Mouse (Mus musculus) splenic B cell, adult 2 months (primary cell): ENCODE data around the gene Klf4.
A peak's percentile ranks its signal among the peaks of the same experiment; 100 is the strongest.

ENCODE experiments used
- DNase-seq: peaks from one replicate; pipeline ENCODE4 v3.0.0-alpha.2; 2011; ENCODE audit warnings: low read depth, low spot score
- H3K27me3 ChIP-seq: 2 replicates; pipeline ENCODE4 v1.6.1; 2012; ENCODE audit warnings: mild to moderate bottlenecking, low read length, moderate library complexity, mixed read lengths; ENCODE audit not compliant: control insufficient read depth, poor library complexity, insufficient read depth, severe bottlenecking
- H3K36me3 ChIP-seq: 2 replicates; pipeline ENCODE4 v1.6.1; 2012; ENCODE audit warnings: mild to moderate bottlenecking, low read length, moderate library complexity, mixed read lengths; ENCODE audit not compliant: control insufficient read depth, poor library complexity, insufficient read depth, severe bottlenecking

Klf4 gene

DNA sequence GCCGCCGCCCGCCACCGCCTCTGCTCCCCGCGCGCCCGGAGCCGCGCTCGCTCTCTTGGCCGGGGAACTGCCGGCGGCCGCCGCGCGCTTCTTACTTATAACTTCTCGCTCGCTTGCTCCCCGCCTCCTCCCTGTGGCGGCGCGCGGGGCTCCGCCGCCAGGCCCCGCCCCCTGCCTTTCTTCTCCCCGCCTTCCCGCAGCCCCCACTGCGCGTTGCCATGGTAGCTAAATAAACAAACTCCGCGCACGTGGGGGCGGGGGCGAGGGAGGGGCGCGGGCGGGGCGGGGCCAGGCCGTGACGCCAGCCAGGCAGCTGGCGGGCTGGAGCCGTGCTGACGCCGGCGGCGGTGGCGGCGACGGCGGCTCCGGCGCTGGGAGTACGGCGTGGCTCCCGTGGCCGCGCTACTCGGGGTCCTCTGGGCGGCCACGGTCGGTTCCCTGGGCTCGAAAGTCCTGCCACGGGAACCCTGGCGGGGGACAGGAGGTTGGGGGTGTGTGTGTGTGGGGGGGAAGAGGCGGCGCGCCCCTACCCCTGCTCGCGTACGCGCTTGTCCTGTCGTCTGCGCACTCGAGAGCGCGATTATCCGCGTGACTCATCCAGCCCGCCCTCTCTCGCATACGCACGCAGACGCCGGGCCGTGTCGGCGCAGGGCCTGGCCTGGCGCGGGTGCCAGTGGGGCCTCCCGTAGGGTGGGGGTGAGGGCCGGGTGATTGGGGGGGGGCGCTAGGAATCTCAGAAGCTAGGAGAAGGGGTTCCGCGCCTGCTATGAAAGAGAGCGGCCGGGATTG lies at the start of gene Klf4:
Gene Klf4, minus strand, starts transcription at position 60 of the 789 bp plus-strand sequence.
- Histone ChIP-seq H3K27me3 (no peaks in the 10 kb centered on the region; the same call in 1 of the 2 replicates), H3K36me3 (no peaks in the 10 kb centered on the region)
- DNase-seq, result peak; percentile 97

DNA sequence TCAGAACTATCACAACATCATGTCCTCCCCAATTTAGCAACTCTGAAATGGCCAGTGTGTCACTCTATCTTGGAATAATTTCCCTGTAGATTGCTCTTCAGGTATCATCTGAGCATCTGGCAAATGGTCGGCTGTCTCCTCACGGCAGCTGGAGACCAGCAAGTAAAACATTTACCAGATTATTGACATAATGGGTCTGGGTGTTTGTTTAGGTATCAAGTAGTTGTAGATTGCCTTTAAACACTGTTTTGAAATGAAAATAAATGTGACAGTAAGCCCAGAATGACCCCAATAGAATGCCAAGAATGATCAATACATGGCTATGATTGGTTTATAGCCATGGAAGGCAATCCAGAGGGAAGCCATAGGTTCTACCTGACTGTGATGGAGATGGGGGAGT lies 39.2 kb upstream of the Klf4 start:
- no peak for DNase-seq
- Histone ChIP-seq H3K27me3 (no peaks in the 10 kb centered on the region), H3K36me3 (no peaks in the 10 kb centered on the region)

DNA sequence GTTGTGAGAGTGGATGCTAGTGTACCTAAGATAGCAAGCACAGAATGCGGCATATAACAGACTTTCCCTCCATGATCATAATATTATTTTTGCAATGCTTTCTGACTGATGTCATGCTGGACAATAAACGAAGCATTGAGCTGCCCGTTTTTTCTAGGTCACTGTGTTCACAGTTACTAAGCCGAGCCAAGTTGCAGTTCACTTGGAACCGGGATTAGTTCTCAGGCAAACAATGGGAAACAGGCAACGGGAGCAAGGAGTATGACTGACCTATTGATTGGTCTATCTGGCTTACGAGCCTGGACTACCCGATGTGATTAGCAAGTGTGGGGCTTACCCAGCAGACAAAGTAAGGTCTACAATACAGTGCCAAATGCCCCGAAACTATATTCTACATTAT lies 35.7 kb upstream of the Klf4 start:
- DNase-seq, result no peak
- Histone ChIP-seq H3K27me3 (no peaks in the 10 kb centered on the region), H3K36me3 (no peaks in the 10 kb centered on the region)

DNA sequence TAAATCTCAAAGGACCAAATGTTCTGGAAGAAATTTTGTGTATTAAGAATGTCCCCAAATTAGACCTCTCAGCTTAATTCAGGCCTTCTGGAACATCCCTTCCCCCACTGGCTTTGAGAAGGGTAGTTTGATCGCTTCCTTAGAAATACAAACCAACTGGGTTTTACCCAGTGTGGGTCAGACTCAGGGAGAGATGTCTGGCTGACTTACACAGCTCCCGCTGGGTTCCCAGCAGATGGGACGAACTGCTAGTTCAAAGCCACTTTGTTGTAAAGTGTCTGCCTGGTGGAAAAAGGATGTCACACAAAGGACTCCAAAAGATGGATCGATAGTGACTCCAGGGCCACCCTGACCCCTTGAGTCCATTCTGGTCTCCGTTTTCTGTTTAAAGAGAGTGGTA lies 35.3 kb upstream of the Klf4 start:
- DNase-seq, result no peak
- Histone ChIP-seq H3K27me3 (no peaks in the 10 kb centered on the region), H3K36me3 (no peaks in the 10 kb centered on the region)

DNA sequence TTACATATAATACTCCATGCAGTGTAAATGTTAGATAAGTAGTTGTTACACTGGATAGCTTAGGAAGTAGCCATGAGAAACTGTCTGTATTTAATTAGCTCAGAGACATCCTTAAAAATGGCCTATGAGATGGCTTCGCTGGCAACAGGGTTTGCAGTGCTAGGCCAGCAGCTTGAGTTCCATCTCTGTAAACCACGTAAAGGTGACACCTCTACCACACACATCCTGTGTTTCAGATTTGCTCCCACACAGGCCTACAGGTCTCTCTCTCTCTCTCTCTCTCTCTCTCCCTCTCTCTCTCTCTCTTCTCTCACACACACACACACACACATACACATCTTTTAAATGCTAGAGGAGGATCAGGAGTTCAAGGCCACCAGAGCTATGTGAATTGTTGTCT lies 32.1 kb upstream of the Klf4 start:
- H3K36me3 ChIP-seq, result no peaks in the 10 kb centered on the region
- no peaks in the 10 kb centered on the region for H3K27me3 ChIP-seq
- no peak for DNase-seq

DNA sequence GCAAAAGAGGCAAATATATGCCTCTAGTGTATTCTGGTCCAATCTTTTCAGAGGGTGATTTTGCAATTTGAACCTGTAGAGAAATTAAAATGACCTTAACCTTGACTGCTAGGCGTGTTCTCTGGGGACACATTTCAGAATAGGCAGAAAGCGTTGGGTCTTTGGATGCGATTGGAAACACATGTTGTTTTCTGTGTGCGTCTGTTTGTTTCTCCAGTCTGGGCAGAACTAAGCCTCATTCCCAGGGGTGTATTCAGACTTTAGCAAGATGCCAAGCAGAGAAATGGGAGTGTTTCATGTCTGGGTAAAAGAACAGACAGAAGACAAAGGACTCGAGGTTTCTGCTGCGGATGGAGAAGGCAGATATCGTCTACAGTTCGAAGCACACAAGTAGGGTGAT lies 30.8 kb upstream of the Klf4 start:
- DNase-seq, result no peak
- no peaks in the 10 kb centered on the region for H3K27me3 ChIP-seq
- no peaks in the 10 kb centered on the region for H3K36me3 ChIP-seq

DNA sequence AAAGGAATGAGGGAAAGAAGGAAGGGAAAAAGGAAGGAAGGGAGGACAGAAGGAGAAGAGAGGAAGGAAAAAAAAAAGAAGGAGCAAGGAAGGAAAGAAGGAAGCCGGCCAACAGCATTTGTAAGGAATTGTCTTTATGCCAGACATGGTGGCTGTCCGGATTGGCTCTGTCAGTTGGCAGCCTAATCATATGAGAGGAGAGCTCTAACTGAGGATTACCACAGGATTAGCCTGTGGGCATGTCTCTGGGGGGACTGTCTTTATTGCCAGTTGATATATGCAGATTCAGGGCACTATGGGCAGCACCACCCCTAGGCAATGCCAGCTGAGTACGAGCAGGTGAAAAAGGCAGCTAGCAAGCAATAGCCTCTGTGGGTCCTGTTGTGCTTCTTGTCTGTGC lies 29.8 kb upstream of the Klf4 start:
- Histone ChIP-seq H3K27me3 (no peaks in the 10 kb centered on the region), H3K36me3 (no peaks in the 10 kb centered on the region)
- no peak for DNase-seq

DNA sequence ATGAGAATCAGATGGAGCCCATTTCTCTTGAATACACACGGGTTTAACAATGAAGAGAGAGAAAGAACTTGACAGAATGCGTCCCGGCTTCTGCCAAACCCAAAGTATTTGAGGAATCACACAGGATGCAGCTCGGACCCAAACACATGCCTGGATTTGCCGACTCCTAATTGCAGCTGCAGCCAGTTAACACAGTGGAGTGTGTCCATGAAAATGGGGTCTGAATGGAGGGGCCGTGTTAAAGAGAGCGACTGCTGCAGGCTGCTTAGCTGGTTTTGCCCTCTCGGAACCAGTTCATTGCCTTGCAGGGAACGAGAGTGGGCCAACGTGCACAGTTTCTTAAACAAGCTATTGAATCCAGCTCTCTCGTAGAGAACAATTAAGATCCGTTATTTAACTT lies 14.6 kb upstream of the Klf4 start:
- DNase-seq, result no peak
- H3K27me3 ChIP-seq, result no peaks in the 10 kb centered on the region; the same call in 1 of the 2 replicates
- no peaks in the 10 kb centered on the region for H3K36me3 ChIP-seq

DNA sequence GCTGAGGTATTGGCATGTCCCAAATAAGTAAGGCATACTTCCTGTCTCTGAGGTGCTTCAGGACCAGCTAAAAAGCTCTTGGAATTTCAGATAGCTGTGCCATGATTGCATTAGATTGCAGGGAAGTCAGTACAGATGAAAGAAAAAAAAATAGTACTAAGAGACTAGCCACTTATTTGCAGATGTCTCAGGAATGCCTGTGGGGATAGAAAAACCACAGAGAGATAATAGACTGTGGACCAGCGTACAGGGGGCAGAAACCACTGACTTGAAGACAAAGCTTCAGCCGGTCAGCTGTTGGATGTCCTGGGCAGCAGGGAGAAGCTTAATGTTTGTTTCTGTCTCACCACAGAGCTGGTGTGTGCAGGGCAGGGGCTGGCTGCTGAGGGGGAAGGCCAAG lies 10.5 kb upstream of the Klf4 start:
- Histone ChIP-seq H3K36me3 (no peaks in the 10 kb centered on the region), H3K27me3 (no peaks in the 10 kb centered on the region; the same call in 1 of the 2 replicates)
- no peak for DNase-seq

DNA sequence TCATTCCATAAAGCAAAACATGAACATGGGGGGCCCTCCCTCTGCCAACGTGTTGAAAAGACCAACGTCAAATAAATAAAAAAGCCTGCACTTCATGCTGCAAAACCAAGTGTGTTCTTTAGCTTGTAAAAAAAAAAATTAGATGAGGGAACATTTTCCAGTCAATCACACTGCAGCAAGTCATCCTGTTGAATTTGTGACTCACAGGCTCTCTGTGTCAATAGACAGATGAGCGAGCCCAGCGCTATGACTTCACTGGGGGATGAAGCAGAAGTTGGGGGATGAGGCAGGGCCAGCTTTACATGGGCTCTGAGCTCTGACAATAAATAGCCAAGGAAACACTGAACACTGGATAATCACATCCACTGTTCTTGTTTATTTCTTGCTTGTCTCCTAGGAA lies 9.4 kb upstream of the Klf4 start:
- H3K36me3 ChIP-seq, result no peaks in the 10 kb centered on the region
- no peak for DNase-seq
- H3K27me3 ChIP-seq, result no peaks in the 10 kb centered on the region; the same call in 1 of the 2 replicates

DNA sequence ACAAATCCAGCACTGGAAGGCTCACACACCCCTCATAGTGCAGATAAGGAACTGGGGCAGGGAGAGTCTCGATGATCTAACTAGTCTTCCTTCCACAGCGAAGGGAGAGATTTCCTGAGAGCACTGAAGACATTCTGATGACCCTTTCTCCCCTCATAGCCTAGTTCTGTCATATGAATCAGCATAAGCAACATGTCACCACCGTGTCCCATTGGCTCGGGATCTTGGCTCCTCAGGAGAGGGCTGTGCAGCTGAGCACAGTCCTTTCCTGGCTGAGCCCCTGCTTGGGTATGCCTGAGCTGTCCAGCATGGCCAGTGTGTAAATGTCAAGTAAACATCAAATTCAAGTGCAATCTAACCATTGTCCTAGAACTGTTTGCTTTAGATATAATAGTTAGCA lies 9.0 kb upstream of the Klf4 start:
- no peaks in the 10 kb centered on the region; the same call in 1 of the 2 replicates for H3K27me3 ChIP-seq
- DNase-seq, result no peak
- no peaks in the 10 kb centered on the region for H3K36me3 ChIP-seq

DNA sequence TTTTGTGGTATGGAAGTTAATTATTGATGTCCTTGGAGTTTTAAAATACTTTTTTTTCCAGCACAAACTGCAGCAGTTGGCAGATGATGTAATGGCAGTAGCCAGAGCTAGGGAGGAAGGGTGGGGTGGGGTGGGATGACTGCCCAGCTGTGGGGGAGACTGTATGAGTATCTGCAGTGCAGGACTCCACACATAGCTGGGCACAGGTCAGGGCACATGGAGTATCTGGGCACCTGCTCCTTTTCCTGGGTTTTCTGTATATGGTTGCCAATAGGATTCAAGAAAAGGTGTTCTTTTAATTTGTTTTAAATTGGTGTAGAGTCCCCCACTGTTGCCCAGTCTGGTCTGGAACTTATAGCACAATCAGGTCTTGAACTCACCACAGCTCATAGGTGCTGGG lies 2.7 kb upstream of the Klf4 start:
- DNase-seq, result no peak
- Histone ChIP-seq H3K36me3 (no peaks in the 10 kb centered on the region), H3K27me3 (no peaks in the 10 kb centered on the region; the same call in 1 of the 2 replicates)

DNA sequence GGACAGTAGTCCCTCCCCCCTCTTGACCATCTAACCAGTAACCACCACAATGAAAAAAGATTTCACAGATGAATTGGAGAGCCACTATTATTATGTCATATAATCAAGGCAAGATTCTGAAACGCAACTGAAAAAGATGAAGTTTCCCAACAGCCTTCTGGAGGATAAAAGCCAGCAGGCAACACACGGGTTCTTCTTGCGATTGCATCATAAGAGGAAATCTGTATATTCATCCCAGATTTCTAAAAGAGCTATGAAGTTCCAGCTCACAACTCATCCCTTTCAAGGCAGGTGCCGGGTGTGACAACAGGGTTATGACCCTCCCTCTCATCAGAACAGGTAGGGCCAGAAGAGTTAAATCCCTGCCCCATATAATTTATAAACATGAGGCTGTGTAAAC lies 2.2 kb upstream of the Klf4 start:
- Histone ChIP-seq H3K27me3 (no peaks in the 10 kb centered on the region; the same call in 1 of the 2 replicates), H3K36me3 (no peaks in the 10 kb centered on the region)
- no peak for DNase-seq

DNA sequence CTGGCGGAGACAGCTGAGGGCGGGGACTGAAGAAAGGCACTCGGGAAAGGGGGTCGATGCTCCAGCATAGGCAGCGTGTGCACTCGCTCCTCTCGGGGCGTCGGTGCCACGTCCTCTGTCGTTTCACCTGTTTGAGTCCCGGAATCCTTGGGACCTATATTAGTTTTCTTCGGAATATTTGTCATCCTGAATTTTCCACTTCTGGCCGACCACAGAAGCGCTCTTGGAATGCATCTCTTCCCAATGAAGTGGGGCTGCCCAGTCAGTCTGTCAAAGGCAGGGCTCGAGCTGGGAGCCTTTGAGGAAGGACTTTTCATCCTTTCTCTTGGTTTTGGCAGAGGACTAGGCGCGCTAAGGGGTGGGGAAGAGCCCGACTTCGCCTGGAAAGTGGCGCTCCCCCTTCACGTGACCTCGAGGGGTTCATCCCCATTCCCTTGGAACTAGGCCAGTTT lies 1.6 kb upstream of the Klf4 start:
- H3K27me3 ChIP-seq, result no peaks in the 10 kb centered on the region; the same call in 1 of the 2 replicates
- H3K36me3 ChIP-seq, result no peaks in the 10 kb centered on the region
- DNase-seq, result no peak

DNA sequence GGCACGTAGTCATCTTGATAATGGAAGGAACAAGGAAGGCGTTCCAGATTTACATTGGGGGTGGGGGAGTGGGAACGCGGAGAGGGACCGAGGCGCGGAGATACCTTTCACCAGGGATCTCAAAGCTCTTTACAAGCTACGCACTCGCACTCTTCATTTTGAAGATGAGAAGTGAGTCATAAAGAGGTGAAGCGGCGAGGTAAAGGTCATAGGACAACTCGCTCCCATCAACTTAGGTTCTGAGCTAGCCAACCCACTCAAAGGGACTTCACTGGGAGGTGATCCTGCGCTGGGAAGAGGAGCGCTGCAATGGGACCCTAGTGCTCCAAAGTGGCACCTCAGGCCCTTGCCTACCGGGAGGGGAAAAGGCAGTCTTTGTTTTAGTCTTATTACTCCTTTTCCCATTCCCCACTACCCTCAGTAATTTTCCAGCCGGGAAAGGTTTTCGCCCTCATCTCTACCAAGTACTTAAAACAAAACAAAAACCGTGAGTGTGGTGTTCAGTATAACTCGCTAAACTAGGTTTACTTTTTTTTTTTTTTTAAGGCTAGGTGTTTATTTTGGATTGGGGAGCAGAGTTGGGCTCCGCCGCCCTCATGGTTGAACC lies 1.0 kb upstream of the Klf4 start:
- no peaks in the 10 kb centered on the region for H3K36me3 ChIP-seq
- no peaks in the 10 kb centered on the region; the same call in 1 of the 2 replicates for H3K27me3 ChIP-seq
- DNase-seq, result no peak
